Mouse (Mus musculus): ENCODE measurements around the gene Cyp11a1. TPM values are rescaled to one million over a fixed set of nuclear protein-coding genes. Genes with fewer than 3 reads are reported as not detected.

Gene Cyp11a1
- polyA plus RNA-seq, 1 experiment from 2014 or later: 0.64 TPM

DNA sequence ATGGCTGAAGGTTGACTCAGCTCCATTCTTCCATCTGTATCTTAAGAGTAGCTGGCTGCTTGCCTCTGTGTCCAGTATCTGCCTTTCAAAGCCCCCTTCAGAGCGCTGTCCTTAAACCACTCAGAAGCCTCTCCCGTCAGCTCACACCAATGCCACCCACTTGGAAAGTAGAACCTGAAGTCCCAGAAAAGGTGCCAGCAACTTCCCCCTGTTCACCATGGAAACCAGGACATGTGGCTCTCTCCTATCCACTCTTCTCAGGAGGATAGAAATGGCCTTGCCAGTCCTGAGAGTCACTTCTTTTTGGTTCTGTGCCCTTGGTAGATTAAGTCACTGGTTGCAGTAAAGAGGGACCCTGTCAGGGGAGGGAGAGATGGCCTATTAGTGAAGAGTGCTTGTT, 7.5 kb upstream of the Cyp11a1 start:
- Histone ChIP-seq H3K36me3 (ENCODE audit: insufficient read depth, low read length) (no peaks in the 10 kb centered on the region), H3K27me3 (ENCODE audit: insufficient read depth, low read length) (peaks cover 4% of the 10 kb centered on the region; the same call in 1 of the 2 replicates), H3K4me2 (ENCODE audit: low read length) (no peak overlapping the region), H3K9ac (ENCODE audit: low read depth, low read length) (no peak overlapping the region), H3K4me1 (replicated peaks; ENCODE audit: insufficient read depth, low read length) (no peaks in the 10 kb centered on the region), H3K4me3 (replicated peaks; ENCODE audit: low read depth, low read length) (no peak overlapping the region), H3K27ac (no peak overlapping the region), H3K9me3 (replicated peaks; ENCODE audit: low read length) (no peaks in the 10 kb centered on the region)
- DNase-seq (ENCODE audit: low spot score): no peak
- no peak for ATAC-seq (replicated peaks; ENCODE audit: low FRiP score, low read depth)
- no peak for TF ChIP-seq CTCF (IDR thresholded peaks at IDR 0.05; ENCODE audit: low read depth)
- WGBS: 60% methylated on average over 2 of the region's 2 CpGs

GRCm38 (mm10) chr9:57999676-58000075, 6.5 kb upstream of the Cyp11a1 start:
- ATAC-seq (replicated peaks; ENCODE audit: low FRiP score, low read depth) (no peak), DNase-seq (ENCODE audit: low spot score) (no peak)
- no peaks in the 10 kb centered on the region for H3K9me3 ChIP-seq (replicated peaks; ENCODE audit: low read length)
- no peak overlapping the region for H3K4me3 ChIP-seq (replicated peaks; ENCODE audit: low read depth, low read length)
- no peaks in the 10 kb centered on the region for H3K36me3 ChIP-seq (ENCODE audit: insufficient read depth, low read length)
- H3K27me3 ChIP-seq (ENCODE audit: insufficient read depth, low read length): peaks cover 4% of the 10 kb centered on the region; the same call in 1 of the 2 replicates
- H3K27ac ChIP-seq: no peak overlapping the region
- no peak for TF ChIP-seq CTCF (IDR thresholded peaks at IDR 0.05; ENCODE audit: low read depth)
- no peak overlapping the region for H3K4me2 ChIP-seq (ENCODE audit: low read length)
- H3K9ac ChIP-seq (ENCODE audit: low read depth, low read length): no peak overlapping the region
- 46% methylated on average over 2 of the region's 2 CpGs for WGBS
- H3K4me1 ChIP-seq (replicated peaks; ENCODE audit: insufficient read depth, low read length): no peaks in the 10 kb centered on the region

DNA sequence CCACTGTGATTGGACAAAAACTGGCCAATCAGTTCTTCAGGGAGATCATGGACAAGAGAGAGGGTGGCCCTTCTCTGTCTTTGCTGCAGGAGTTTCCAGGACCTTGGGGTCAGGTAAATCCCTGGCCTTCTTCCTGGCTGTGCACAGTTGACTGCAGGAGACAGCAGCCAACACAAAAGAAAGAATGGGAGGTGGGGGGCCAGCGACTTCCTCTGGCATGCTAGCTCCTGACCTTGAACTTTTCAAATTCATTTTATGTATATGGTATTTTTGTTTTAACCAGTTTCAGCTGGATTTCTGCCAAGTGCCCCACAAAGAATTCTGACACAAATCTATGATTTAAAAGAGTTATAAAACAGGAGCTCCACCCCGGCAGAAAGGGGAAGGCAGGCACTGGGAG, 2.9 kb upstream of the Cyp11a1 start:
- no peaks in the 10 kb centered on the region for H3K27me3 ChIP-seq (ENCODE audit: insufficient read depth, low read length)
- WGBS: 32% methylated on average over 2 of the region's 2 CpGs
- H3K9me3 ChIP-seq (replicated peaks; ENCODE audit: low read length): no peaks in the 10 kb centered on the region
- H3K4me1 ChIP-seq (replicated peaks; ENCODE audit: insufficient read depth, low read length): no peaks in the 10 kb centered on the region
- no peak for ATAC-seq (replicated peaks; ENCODE audit: low FRiP score, low read depth)
- no peak for TF ChIP-seq CTCF (IDR thresholded peaks at IDR 0.05; ENCODE audit: low read depth)
- no peak overlapping the region for H3K4me3 ChIP-seq (replicated peaks; ENCODE audit: low read depth, low read length)
- DNase-seq (ENCODE audit: low spot score): no peak
- no peak overlapping the region for H3K27ac ChIP-seq
- no peak overlapping the region for H3K4me2 ChIP-seq (ENCODE audit: low read length)
- H3K9ac ChIP-seq (ENCODE audit: low read depth, low read length): no peak overlapping the region
- no peaks in the 10 kb centered on the region for H3K36me3 ChIP-seq (ENCODE audit: insufficient read depth, low read length)

GRCm38 (mm10) chr9:58008336-58009014, 2.3 kb downstream of the Cyp11a1 start:
- no peak overlapping the region for H3K27ac ChIP-seq
- no peaks in the 10 kb centered on the region for H3K36me3 ChIP-seq (ENCODE audit: insufficient read depth, low read length)
- TF ChIP-seq CTCF (IDR thresholded peaks at IDR 0.05; ENCODE audit: low read depth): no peak
- no peaks in the 10 kb centered on the region for H3K4me1 ChIP-seq (replicated peaks; ENCODE audit: insufficient read depth, low read length)
- ATAC-seq (replicated peaks; ENCODE audit: low FRiP score, low read depth) (no peak), DNase-seq (ENCODE audit: low spot score) (no peak)
- H3K4me3 ChIP-seq (replicated peaks; ENCODE audit: low read depth, low read length): no peak overlapping the region
- H3K4me2 ChIP-seq (ENCODE audit: low read length): no peak overlapping the region
- no peak overlapping the region for H3K9ac ChIP-seq (ENCODE audit: low read depth, low read length)
- no peaks in the 10 kb centered on the region for H3K9me3 ChIP-seq (replicated peaks; ENCODE audit: low read length)
- no peaks in the 10 kb centered on the region for H3K27me3 ChIP-seq (ENCODE audit: insufficient read depth, low read length)
- 67% methylated on average over 12 of the region's 12 CpGs for WGBS

DNA sequence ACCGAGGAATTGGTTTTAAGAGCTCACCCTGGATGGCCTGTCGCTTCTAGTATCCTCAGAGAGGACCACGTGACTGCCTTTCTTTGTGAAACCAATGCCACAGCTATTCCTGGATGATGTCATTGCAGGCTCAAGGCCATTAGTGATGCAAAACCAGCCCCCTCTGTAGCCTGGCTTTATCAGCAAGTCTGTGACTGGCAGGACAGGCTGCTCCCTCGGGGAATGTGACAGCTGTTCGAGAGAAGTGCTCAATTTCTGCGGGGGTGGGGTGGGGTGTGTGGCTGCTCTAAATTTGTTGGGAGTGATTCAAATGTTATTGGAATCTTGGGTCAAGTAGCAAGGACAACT, 2.8 kb downstream of the Cyp11a1 start:
- no peak overlapping the region for H3K9ac ChIP-seq (ENCODE audit: low read depth, low read length)
- H3K4me2 ChIP-seq (ENCODE audit: low read length): no peak overlapping the region
- H3K36me3 ChIP-seq (ENCODE audit: insufficient read depth, low read length): no peaks in the 10 kb centered on the region
- H3K9me3 ChIP-seq (replicated peaks; ENCODE audit: low read length): no peaks in the 10 kb centered on the region
- no peaks in the 10 kb centered on the region for H3K4me1 ChIP-seq (replicated peaks; ENCODE audit: insufficient read depth, low read length)
- 6% methylated on average over 6 of the region's 6 CpGs for WGBS
- no peak overlapping the region for H3K4me3 ChIP-seq (replicated peaks; ENCODE audit: low read depth, low read length)
- peak; percentile 72; the same call in 1 of the 2 replicates for ATAC-seq (replicated peaks; ENCODE audit: low FRiP score, low read depth)
- no peaks in the 10 kb centered on the region for H3K27me3 ChIP-seq (ENCODE audit: insufficient read depth, low read length)
- H3K27ac ChIP-seq: no peak overlapping the region
- peak; percentile 85 for DNase-seq (ENCODE audit: low spot score)
- no peak for TF ChIP-seq CTCF (IDR thresholded peaks at IDR 0.05; ENCODE audit: low read depth)

DNA sequence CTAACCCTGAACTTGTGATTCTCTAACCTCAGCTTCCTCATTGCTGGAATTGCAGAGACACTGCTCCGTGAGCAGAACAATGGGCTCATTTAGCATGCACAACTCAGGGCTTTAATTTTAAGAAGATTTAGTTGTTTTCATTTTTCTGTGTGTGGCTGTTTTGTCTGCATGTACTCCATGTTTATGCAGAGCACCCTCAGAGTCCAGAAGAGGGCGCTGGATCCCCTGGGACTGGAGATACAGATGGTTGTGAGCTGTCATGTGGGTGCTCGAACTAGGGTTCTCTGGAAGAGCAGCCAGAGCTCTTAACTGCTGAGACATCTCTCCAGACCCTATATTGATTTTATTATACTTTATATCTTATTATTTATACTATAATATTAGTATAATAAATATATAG, 3.4 kb downstream of the Cyp11a1 start:
- peak; percentile 33; the same call in 1 of the 2 replicates for TF ChIP-seq CTCF (IDR thresholded peaks at IDR 0.05; ENCODE audit: low read depth)
- H3K4me2 ChIP-seq (ENCODE audit: low read length): no peak overlapping the region
- WGBS: 68% methylated on average over 3 of the region's 3 CpGs
- H3K4me3 ChIP-seq (replicated peaks; ENCODE audit: low read depth, low read length): no peak overlapping the region
- no peaks in the 10 kb centered on the region for H3K9me3 ChIP-seq (replicated peaks; ENCODE audit: low read length)
- no peak overlapping the region for H3K27ac ChIP-seq
- H3K36me3 ChIP-seq (ENCODE audit: insufficient read depth, low read length): no peaks in the 10 kb centered on the region
- ATAC-seq (replicated peaks; ENCODE audit: low FRiP score, low read depth) (no peak), DNase-seq (ENCODE audit: low spot score) (no peak)
- no peaks in the 10 kb centered on the region for H3K4me1 ChIP-seq (replicated peaks; ENCODE audit: insufficient read depth, low read length)
- H3K27me3 ChIP-seq (ENCODE audit: insufficient read depth, low read length): no peaks in the 10 kb centered on the region
- no peak overlapping the region for H3K9ac ChIP-seq (ENCODE audit: low read depth, low read length)

- Histone ChIP-seq H3K4me1 (replicated peaks; ENCODE audit: insufficient read depth, low read length) (no peaks in the 10 kb centered on the region), H3K9ac (ENCODE audit: low read depth, low read length) (no peak overlapping the region), H3K27me3 (ENCODE audit: insufficient read depth, low read length) (no peaks in the 10 kb centered on the region), H3K4me2 (ENCODE audit: low read length) (no peak overlapping the region), H3K27ac (no peak overlapping the region), H3K36me3 (ENCODE audit: insufficient read depth, low read length) (no peaks in the 10 kb centered on the region), H3K4me3 (replicated peaks; ENCODE audit: low read depth, low read length) (no peak overlapping the region), H3K9me3 (replicated peaks; ENCODE audit: low read length) (no peaks in the 10 kb centered on the region)
- TF ChIP-seq CTCF (IDR thresholded peaks at IDR 0.05; ENCODE audit: low read depth): no peak
- 29% methylated on average over 7 of the region's 7 CpGs for WGBS
- DNase-seq (ENCODE audit: low spot score) (peak; percentile 76), ATAC-seq (replicated peaks; ENCODE audit: low FRiP score, low read depth) (no peak)
Observed at GRCm38 (mm10) chr9:58011027-58011426, 4.8 kb downstream of the Cyp11a1 start.

Data from kidney, postnatal 0 days (tissue).